Mouse (Mus musculus) ZHBTc4 (cell line): Measurements from ENCODE around the gene Mapt.

Source experiments
- DNase-seq: peaks from one replicate; pipeline ENCODE4 v3.0.0-alpha.2; 2011; ENCODE audit warnings: low read depth, low spot score

The Mapt gene

DNA sequence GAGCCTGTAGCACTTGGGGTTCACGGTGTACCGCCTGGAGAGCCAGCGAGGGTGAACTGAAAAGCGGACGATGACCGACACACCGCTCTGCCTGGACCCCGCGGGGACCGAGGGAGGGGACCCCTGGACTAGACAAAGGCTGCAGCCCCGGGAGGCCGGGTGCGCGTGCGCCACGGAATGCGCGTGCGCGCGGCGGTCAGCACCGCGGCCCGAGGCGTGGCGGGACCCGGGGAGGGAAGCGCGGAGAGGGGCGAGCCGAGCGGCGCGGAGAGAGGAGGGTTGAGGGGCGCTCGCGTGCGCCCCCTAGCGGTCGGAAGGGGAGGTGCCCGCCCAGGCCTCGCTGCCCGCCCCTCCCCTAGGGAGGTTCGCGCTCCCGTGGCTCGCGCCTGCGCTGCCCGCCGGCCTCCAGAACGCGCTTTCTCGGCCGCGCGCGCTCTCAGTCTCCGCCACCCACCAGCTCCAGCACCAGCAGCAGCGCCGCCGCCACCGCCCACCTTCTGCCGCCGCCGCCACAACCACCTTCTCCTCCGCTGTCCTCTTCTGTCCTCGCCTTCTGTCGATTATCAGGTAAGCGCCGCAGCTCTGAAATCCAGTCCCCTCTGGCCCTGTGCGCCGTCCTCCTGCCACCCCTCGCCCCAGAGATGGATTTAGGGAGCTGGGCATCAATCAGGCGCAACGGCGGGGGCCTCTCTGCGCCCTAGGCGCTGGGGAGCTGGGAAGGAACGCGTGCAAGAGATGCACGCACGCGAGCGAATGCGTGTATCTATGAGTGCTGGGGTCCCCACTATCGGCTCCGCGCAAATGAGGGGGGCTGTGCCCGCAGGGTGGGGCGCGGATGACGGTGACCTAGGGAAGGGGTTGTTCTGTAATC is at the start of gene Mapt:
TSS of gene Mapt (plus strand) at position 350 of the 871 bp plus-strand sequence.
- peak; percentile 98 for DNase-seq

DNA sequence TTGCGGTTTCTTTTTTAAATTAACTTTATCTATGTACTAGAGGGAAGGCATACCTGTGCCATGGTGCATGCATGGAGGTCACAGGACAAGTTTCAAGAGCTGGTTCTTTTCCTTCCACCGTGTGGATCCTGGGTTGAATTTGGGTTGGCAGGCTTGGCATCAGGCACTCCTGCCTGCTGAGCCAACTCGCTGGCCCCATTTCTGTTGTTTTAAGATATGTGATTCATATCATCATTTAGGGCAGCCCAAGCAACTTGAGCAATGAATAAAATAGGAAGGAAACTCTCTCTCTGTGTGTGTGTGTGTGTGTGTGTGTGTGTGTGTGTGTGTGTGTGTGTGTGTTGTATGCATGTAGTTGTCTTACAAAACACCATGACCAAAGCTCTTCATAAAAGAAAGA is 49.0 kb upstream of the Mapt start:
- DNase-seq, result no peak

DNA sequence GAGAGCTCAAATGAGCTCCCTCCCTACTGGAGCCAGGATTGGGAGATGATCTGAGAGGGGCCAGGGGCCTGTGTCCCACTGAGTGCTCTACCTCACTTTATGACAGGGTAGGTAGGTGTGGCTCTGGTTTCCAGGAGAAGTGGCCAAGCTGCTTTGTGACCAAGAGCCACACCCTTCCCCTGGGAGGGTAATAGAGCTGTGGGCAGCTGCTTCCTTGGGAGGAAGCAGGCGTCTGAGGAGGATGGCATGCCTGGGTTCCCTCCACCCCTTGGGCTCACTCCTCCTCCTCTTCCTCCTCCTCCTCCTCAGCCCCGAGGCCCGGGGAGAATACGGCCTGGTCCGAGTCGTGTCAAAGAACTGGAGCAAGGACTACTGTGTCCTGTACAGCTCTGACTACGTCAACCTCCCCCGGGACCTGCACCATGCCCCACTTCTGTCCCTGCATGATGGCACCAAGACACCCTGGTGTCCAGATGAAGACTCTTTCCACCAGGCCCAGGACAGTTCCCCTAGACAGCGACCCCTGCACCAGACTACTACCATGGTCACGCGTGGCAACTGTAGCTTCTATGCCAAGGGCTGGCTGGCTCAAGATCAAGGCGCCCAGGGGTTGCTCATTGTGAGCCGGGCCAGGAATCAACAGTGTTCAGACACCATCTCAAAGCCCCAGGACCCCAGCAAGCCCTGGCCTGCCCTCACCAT is 44.9 kb upstream of the Mapt start, which contains the start of gene Sppl2c:
TSS of gene Sppl2c (plus strand) at position 193 of the 702 bp plus-strand sequence.
- no peak for DNase-seq

DNA sequence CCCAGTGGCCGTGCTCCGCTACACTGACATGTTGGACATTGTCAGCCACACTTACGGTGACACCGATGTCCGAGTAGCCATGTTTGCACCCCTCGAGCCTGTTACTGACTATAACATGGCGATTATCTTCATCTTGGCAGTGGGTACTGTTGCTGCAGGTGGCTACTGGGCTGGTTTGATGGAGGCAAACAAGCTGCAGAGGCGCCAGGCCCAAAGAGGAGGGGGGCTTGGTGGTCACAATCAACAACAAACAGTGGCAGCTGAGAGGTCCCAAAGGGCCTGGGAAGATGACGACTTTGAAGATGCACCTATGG is 44.4 kb upstream of the Mapt start:
- no peak for DNase-seq

DNA sequence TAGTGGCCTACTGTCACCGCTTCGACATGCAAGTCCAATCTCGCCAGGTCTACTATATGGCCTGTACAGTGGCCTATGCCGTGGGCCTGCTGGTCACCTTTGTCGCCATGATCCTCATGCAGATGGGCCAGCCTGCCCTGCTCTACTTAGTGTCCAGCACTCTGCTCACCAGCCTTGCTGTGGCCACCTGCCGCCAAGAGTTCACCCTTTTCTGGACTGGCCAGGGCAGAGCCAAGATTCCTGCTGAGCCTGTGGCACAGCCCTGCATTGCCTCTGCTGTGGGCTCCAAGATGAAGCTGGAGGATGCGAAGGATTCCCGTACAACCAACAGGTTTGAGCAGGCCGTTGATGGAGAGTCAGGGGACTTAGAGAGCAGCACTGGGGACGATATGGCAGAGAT is 43.4 kb upstream of the Mapt start:
- DNase-seq, result no peak

DNA sequence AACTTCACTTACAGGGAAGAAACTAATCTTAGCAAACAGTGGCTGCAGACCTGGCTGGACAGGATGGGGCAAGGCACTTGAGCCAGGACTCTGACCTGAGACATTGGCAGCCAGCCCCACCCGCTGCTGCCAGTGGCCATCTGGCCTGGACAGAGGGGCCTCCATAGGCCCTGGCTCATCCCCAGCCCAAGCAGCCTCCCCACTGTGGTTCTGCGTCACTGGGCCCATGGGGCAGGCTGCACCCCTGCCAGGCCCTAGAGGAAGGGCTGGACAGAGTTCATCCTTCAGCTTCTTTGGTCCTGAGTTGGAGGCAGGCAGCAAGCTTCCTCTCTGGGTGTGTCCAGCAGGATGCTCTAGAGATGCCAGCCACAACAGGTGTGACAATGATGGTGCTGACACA is 41.2 kb upstream of the Mapt start:
- no peak for DNase-seq

DNA sequence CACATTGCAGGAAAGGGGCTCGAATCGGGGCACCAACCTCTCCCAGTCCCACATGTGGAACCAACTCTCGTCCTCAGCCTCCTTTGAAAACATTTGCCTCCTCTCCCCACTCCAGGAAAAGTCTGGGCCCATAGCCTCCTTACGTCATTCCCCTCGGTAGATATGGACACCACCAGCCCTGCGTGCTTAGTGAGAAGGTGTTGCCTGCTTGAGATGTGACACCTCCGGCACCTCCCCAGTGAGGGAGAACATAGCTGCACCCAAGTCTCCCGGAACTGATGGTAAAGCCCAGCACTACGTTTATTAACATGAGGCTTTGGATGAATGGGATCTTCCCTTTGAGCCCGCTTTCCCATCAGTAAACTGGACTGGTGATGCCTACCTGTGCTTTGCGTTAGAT is 35.8 kb upstream of the Mapt start:
- DNase-seq, result no peak

DNA sequence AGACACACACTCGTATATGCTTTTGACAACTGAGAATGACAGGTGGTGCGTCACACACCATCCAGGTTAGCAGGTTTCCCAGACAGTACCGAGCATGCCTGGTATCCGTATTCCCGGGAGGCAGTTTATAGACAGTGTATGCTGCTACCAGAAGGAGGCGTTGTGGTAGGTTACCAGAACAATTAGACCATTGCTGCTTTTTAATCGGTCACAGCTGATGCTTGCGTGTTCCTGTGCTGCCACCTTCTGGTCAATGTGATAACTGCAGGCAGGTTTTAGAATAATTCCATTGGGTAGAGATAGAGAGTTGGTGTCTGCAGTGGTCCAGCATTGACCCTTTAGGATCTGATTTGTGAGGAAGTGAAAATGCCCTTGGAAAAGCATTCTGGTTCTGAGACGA is 35.4 kb upstream of the Mapt start:
- DNase-seq, result peak; percentile 97

DNA sequence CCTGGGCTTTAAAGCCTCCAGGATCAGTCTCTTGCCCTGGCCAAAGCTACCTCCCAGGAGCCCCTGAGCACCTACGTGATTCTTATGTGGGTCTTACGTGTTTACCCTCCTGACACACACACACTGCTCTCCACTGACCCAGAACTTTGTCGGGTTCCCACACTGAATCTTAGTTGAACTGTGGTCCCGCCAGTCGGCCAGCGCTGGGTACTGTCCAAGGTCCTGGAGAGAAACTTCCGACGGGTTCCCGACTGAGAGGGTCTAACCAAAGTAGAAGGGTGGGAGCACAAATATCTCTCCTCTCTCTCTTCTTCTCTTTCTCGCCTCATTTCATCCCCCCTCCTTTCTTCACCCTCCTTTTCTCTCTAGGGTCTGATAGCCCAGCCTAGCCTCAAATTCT is 33.3 kb upstream of the Mapt start:
- DNase-seq, result peak; percentile 71

DNA sequence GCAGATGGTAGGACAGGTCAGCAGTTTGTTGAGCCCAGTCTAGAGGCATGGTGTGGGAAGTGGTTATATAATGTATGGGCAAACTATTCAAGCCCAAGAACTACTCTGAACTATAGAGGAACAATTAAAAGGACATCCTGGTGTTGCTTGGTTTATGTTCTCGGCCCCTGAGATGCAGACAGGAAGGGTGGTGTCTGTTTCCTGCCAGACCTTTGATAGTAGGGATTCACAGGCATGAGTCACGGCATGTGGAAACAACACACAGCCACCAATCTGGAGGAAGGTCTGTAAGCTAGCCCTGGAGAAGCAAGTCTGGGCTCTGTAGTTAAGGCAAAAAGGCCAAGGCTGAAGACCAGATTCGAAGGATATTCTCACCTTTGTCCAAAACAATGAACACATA is 27.9 kb upstream of the Mapt start:
- no peak for DNase-seq

DNA sequence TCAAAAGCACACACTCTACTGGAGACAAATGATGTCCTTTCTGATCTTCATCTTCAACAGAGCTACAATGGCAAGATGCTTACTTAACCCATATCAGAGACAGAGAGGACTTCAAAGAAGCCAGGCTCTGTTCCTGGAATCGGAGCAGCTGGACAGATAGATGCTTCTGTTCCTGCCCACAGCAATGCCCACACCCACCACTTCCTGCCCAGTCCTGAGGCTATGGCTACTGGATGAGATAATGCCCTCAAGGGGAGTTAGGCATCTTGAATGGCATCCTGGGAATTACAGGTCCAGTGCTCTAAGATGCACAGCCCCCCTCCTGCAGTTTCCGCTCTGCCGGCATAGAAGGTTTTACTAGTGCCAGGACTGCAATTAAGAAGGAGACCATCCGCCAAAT is 24.6 kb upstream of the Mapt start:
- no peak for DNase-seq

DNA sequence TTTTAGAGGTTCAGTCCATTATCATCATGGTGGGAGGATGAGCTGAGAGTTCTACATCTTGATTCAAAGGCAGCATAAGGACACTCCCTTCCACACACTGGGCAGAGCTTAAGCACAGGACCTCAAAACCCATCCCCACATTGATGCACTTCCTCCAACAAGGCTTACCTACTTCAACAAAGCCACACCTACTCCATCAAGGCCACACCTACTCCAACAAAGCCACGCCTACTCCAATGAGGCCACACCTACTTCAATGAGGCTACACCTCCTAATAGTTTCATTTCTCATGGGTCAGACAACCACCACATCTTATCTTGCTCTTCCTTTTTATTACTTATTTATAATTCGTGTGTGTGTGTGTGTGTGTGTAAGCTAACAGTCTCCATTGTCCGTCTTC is 22.1 kb upstream of the Mapt start:
- DNase-seq, result peak; percentile 64

DNA sequence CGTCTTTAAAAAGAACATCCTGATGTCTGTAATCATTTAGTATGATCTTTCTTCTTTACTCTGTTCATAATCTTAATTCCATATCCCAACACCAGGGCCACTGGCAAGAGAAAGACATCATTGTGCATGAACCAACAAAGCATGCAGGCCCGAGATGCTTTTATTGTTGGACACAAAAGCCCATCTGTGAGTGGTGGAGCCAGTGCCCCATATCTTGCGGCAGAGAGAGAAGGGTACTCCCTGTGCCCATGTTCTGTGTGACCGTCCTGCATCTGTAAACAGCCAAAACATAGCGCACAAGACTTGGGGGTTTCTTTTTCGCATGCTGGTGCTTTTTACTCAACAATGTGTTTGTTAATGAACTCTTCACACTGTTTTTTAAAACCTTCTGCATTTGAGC is 19.9 kb upstream of the Mapt start:
- no peak for DNase-seq

DNA sequence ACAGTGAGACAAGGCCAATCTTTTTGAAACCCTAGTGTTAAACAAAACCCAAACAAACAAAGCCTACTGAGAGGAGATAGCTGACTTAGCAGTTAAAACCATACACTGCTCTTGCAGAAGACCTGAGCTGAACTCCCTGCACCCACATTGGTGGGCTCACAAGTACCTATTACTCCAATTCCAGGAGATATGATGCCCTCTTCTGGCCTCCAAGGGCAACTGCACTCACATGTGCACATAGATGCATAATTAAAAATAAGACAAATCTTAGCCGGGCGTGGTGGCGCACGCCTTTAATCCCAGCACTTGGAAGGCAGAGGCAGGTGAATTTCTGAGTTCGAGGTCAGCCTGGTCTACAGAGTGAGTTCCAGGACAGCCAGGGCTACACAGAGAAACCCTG is 17.1 kb upstream of the Mapt start:
- DNase-seq, result peak; percentile 71

DNA sequence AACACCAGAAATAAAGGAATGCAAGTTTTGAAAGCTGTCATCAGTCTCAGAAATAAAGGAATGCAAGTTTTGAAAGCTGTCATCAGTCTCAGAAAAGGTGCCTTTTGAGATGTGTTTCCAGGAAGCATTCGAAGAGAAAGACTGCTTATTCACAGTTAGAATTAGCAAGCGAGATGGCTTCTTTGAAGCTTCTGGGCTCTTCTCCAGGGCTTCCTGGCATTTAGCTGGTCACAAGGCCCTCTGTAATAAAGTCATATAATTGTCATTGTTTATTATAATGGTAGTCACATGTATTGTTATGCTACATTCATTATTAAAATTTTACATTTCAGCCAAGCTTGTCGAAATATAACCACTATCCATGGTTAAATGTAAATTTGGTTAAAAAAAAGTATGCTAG is 13.1 kb upstream of the Mapt start:
- DNase-seq, result no peak

DNA sequence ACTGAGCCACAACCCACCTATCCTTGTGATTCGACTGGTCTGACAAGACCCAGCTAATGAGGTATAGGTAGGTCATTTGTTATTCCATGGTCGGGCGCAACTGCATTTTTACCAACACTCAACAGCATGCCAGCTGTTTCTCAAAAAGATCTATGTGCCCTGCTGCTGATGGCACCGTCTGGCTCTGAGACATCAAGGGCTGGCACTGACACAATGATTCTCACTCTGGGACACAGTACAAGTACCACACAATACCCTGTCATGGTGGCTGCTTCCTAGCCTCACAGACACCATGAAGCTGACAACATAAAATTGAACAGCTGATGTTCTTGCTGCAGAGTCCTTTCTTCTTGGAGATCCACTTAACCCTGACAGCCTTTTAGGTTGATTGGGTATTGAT is 10.9 kb upstream of the Mapt start:
- DNase-seq, result no peak

DNA sequence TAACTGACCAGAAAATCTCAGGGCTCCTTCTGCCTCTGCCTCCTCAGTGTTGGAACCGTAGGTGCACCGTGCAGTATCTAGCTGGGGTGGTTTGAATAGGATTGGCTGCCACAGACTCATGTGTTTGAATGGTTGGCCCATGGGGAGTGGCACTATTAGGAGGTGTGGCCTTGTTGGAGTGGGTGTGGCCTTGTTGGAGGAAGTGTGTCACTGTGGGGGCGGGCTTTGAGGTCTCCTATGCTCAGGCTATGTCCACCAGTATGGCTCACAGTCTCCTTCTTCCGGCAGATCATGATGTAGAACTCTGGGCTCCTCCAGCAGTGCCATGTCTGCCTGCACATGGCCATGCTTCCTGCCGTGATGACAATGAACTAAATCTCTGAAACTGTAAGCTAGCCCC is 9.4 kb upstream of the Mapt start:
- peak; percentile 74 for DNase-seq

DNA sequence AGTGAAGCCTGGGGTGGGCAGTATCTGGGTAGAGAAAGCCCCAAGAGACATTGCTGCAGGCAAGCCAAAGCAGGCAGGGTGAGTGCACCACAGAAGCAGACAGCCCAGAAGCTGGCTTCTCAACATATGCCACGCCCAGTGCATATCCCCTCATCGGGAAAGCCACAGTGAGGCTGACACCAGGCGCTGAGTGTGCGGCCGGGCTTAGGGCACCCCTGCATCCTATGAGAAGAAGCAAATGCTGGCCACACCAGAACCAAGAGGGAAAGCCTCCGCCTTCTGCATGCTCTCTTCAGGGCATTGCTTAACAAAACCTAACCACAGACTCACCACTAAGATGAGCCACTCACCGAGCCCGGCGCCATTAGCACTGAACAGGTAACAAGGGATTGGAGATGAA is 7.9 kb upstream of the Mapt start:
- DNase-seq, result peak; percentile 55

DNA sequence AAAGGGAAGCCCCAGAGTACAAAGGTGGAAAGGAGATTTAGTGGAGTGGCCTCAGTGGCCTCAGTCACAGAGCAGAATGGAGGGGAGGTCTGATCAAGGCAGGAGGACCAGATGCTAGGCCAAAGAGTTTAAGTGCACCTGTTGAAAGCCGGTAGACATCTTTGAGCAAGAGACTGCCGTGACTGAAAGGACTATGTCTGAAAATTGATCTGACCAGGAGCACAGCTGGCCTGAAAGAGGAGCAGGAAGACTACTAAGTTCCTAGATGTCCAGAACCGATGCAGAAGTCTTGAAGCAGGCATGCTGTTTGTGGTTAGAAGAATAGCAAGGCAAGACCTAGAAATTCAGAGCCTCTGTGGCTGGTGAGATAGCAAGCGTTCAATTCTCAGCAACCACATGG is 1.8 kb upstream of the Mapt start:
- no peak for DNase-seq

DNA sequence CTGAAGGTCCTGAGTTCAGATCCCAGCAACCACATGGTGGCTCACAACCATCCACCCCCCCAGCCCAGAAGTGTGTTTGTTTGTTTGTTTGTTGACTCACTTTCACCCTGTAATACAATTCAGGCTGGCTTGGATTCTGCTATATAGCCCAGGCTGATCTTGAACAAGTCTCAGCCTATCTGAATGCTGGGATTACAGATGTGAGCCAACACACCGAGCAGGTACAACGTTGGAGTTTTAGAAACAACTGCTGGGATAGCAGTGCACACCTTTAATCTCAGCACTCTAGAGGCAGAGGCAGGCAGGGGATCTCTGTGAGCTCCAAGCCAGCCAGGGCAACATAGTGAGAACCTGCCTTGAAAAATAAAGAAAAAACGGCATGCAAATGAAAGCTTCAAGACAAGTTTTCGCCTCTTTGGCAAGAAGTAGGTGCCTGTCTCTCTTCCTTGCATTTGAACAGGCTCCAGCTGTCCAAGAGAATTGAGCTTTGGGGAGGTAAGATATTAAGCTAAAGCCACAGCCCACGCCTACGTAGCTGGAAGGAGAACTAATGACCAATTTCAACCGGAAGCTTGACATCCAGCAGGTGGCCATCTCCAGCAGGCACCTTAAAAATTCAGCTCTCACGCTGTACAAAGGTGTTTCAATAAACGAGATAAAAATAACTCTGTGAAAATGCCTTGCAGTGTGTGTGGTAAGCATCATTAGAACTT is 968 bp upstream of the Mapt start:
- peak; percentile 19 for DNase-seq

DNA sequence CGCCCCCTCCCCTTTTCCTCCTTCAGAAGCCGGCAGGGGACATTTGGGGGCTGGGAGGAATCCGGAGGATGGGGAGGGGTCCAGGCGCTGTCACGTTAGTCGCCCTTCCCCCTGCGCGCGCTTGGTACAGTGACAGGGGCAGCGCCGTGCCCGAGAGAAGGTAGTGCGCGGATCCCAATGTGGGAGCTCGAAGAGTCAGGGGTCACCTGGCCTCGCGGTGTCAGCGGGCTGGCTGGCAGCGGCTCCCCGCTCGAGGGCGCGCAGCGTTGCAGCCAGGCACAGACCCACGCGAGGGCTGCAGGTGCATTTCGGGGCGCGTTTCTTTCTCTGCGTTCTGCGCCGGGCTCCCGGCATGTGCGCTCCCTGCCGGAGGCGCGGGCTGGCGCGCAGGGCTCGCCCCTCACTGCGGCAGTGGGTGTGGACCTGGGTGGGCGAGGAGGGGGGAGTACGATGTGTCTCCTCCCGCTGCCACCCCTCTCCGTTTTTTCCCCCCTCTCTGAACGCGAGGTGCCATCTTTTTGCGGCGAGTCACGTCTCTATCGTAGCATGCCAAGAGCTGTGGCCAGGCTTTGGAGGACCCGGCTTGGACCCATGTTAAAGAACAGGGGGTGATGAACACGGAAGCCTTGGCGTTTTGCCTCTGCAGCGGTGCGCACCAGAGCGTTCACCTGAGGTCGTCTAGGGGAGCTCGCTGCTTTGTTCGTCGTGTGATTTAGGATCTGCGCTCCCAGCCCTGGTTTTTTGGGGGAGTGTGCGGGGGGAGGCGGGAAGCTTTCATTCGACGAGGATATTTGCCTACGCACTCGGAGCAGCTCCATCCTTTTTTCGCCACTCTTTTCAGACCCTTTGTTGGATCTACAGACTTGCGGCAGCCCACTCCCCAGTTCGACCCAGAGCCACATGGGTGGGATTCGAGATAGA is 1.2 kb downstream of the Mapt start:
- peak; percentile 70 for DNase-seq

DNA sequence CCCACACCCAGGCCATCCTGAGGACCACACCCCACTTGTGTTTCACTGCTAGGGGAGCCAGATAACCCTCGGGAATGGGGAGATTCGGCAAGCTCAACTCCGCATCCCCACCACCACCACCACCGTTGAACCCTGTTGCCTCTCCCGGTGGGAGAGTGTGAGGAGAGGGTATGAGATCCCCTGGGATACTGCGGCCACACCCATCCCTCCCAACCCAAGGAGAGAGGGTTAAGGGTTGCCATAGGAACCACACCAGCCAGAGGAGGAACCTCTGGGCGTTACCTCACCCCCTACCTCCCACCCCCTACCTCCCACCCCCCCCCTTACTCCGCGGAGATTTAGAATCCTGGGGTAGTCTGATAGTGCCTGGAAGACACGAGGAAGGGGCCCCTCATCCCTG is 1.9 kb downstream of the Mapt start:
- DNase-seq, result peak; percentile 56
